Mouse (Mus musculus): ENCODE measurements around the gene Rhox6.
"Not testable (repeated sequence)": the region's sequence is repeated elsewhere in the genome, so short reads cannot be mapped to it uniquely, and the experiment has no call there.

The Rhox6 gene

GRCm38 (mm10) chrX:37826610-37827009 lies at the start of gene Rhox6:
Rhox6 (plus strand) TSS chrX:37826910.
- not testable (repeated sequence) for DNase-seq (ENCODE audit: low read depth, low spot score)

DNA sequence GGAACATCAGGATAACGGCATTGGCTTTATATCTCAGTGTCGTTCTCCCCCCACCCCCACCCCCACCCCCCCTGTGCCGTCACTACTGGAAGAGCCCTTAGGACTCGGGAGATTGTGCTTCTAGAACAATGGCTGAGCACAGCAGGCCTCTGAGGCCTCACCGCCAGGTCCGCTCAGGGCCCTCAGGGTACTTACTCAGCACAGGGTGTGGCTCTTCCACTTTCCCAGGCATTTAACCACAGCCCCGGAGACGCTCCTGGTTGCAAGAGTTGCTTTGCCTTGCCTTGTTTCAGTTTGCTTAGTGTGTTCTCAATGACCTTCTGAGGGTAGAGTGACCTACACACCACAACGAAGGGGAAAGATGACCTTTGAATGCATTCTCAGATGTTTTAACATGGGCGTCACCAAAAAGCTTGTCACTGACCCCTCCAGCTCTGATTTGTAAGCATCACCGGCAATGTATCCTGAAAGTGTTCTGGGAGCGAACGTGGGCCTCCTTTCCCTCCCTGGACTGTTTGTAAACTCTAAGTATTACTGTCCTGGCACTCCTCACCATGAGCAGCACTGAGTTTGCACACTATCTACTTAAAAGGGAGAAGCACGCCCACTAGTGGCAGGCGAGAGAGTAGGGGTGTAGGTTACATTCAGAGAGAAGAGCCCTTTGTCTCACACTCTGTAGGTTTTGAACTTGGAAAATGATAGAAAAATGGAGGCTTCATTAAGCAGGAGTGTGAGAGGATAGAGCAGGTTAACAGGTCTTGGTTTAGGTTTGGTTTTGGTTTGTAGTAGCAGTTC lies 19.2 kb upstream of the Rhox6 start:
- peak; percentile 81 for DNase-seq (ENCODE audit: low read depth, low spot score)

DNA sequence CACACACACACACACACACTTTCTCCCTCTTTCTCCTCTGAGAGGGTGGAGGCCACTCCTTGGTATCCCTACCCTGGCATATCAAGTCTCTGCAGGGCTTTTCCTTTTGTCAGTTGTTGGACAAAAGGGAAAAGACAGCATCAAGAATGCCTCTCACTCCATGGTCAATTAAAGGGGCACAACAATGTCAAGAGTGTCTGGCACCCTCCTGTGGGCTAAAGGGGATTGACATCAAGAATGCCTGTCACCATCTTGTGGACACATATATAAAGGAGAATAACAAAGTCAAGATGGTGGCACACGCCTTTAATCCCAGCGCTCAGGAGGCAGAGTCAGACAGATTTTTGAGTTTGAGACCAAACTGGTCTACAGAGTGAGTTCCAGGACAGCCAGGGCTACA lies 17.3 kb upstream of the Rhox6 start:
- DNase-seq (ENCODE audit: low read depth, low spot score), result peak; percentile 51

- DNase-seq (ENCODE audit: low read depth, low spot score), result peak; percentile 45
Observed at GRCm38 (mm10) chrX:37811179-37811578, 15.5 kb upstream of the Rhox6 start.

GRCm38 (mm10) chrX:37815665-37816064 lies 11.0 kb upstream of the Rhox6 start:
- DNase-seq (ENCODE audit: low read depth, low spot score), result peak; percentile 11

GRCm38 (mm10) chrX:37831386-37831785 lies 4.7 kb downstream of the Rhox6 start, which contains the start of gene Rhox7a:
Rhox7a (plus strand) TSS chrX:37831686.
- DNase-seq (ENCODE audit: low read depth, low spot score), result not testable (repeated sequence)

- no peak for DNase-seq (ENCODE audit: low read depth, low spot score)
Observed at GRCm38 (mm10) chrX:37871641-37872040, 44.9 kb downstream of the Rhox6 start.

DNA sequence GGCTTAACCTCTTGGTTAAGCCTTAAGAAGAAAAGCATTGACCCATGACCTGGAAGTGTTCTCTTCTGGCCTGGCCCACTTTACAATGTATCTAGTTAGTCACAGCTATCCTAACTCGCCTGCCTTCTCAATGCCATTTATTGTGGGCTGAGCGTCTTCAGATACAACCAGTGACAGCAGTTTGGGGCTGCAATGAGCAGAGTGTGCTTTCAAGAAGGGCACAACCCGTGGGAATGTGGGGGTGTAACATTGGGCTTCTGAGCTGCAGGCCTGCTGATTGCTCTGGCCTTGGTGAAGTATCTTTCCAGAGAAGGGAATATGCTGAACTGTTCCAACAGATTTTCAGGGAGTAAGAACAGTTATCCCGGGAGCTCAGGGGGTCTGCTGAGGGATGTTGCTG lies 52.1 kb downstream of the Rhox6 start, which contains the start of gene Rhox8:
Rhox8 (minus strand) TSS at position 101 of the 400 bp plus-strand sequence.
- DNase-seq (ENCODE audit: low read depth, low spot score), result no peak

All from ZHBTc4 (cell line).